Mouse (Mus musculus): ENCODE measurements around the gene Cmtm6.

- no peak for TF ChIP-seq TAL1 (IDR thresholded peaks at IDR 0.05; ENCODE audit: low read length)
- no peak for TF ChIP-seq GATA1 (IDR thresholded peaks at IDR 0.05; ENCODE audit: low read length)
Measured at GRCm38 (mm10) chr9:114759886-114760285, 29.0 kb downstream of the Cmtm6 start.

All from erythroblast, embryonic 14.5 days (primary cell).